Mouse (Mus musculus): ENCODE measurements at regions not wholly inside any gene's neighbourhood (a gene's known extent, or its start where the extent isn't known, plus 50 kb on each side); places are given as distances from the start of the nearest gene placed in this dataset.

- TF ChIP-seq CTCF (IDR thresholded peaks at IDR 0.05; ENCODE audit: low read depth) (no peak), EP300 (optimal IDR thresholded peaks at IDR 0.05) (no peak)
Observed at GRCm38 (mm10) chr15:45266620-45267263, 5132.6 kb downstream of the 9330182O14Rik start.

Data from stomach, postnatal 0 days (tissue).